ENCODE assay signal across 23 mouse cellular contexts in the genomic region with DNA sequence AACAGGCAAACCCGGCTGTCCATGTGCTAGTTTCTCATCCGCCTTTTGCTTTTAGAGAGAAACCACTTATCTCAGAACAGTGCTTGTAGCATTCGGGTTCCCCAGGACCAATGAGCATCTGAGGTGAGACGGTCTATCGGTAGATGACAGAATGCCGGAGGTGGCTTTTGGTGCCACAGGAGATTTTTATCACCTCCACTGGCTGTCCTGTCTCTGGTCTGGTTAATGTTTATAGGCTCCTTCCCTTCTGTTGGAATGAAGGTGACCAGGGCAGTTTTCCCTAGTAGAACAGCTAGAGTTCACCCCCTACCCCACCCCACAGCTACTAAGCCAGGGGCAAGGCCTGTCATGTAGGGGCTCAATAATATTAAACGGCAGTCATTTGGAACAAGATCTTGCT.
DNase-seq lines count a peak whose midpoint lies in the region; ATAC-seq and TF ChIP-seq lines count a peak whose summit lies in the region.
"Had no signal": no experiment of that assay in that cellular context is flagged by ENCODE, and none has a peak within 500 bp of the region (broad histone marks: within the 10 kb centered on the region; RNA-seq: fewer than 3 reads in every experiment).

No protein-coding gene starts in this region.

- H3K4me1 ChIP-seq in liver, adult 2 months (ENCODE audit: control insufficient read depth, insufficient read depth, low read length): peaks cover 28% of the 10 kb centered on the region
- peaks cover 25% of the 10 kb centered on the region for H3K4me1 ChIP-seq in liver, postnatal 0 days (ENCODE audit: insufficient read depth)
- H3K4me1 ChIP-seq in liver, embryonic 13.5 days (replicated peaks): peaks cover 40% of the 10 kb centered on the region
- peaks cover 35% of the 10 kb centered on the region for H3K4me1 ChIP-seq in liver, embryonic 11.5 days (replicated peaks; ENCODE audit: control insufficient read depth, insufficient read depth, low read length)
- H3K4me1 ChIP-seq: forebrain, embryonic 15.5 days had no signal

- WGBS in liver, adult 2 months: 27% methylated on average over 7 of the region's 7 CpGs
- 62% methylated on average over 7 of the region's 7 CpGs for WGBS in liver, postnatal 0 days (ENCODE audit: insufficient replicate concordance)
- 67% methylated on average over 7 of the region's 7 CpGs for WGBS in liver, embryonic 13.5 days (ENCODE audit: insufficient replicate concordance)
- 61% methylated on average over 7 of the region's 7 CpGs for whole genome bisulfite sequencing in liver, embryonic 11.5 days

- H3K79me2 ChIP-seq in liver, adult 2 months (ENCODE audit: control insufficient read depth, insufficient read depth, low read length): peaks cover 32% of the 10 kb centered on the region; the same call in 1 of the 2 replicates

- H3K27ac ChIP-seq in liver, adult 2 months (replicated peaks; ENCODE audit: insufficient read depth, low read depth, low read length): no peak overlapping the region
- no peak overlapping the region for H3K27ac ChIP-seq in liver, postnatal 0 days (ENCODE audit: low read depth)
- H3K27ac ChIP-seq in liver, embryonic 13.5 days: no peak overlapping the region
- no peak overlapping the region for H3K27ac ChIP-seq in liver, embryonic 11.5 days (ENCODE audit: low read depth, low read length)
- H3K27ac ChIP-seq: embryonic facial prominence, embryonic 10.5 days; embryonic facial prominence, embryonic 12.5 days; forebrain, embryonic 13.5 days; forebrain, embryonic 15.5 days had no signal

- no peak overlapping the region for H3K4me2 ChIP-seq in liver, postnatal 0 days (ENCODE audit: low read depth, low read length)
- H3K4me2 ChIP-seq in liver, embryonic 13.5 days: no peak overlapping the region
- no peak overlapping the region for H3K4me2 ChIP-seq in liver, embryonic 11.5 days
- H3K4me2 ChIP-seq: embryonic facial prominence, embryonic 12.5 days; forebrain, embryonic 13.5 days; forebrain, embryonic 15.5 days had no signal

- H3K9ac ChIP-seq in liver, adult 2 months (ENCODE audit: low read depth, low read length): no peak overlapping the region
- H3K9ac ChIP-seq in liver, postnatal 0 days (replicated peaks): no peak overlapping the region
- no peak overlapping the region for H3K9ac ChIP-seq in liver, embryonic 13.5 days
- H3K9ac ChIP-seq in liver, embryonic 11.5 days (ENCODE audit: low read depth, low read length): no peak overlapping the region
- H3K9ac ChIP-seq: embryonic facial prominence, embryonic 12.5 days; forebrain, embryonic 13.5 days; forebrain, embryonic 15.5 days had no signal

- no peak for TF ChIP-seq POLR2A in liver, adult 2 months (IDR thresholded peaks at IDR 0.05; ENCODE audit: extremely low read depth, insufficient read depth, low read length)

- TF ChIP-seq EP300 in liver, postnatal 0 days (IDR thresholded peaks at IDR 0.05; ENCODE audit: low read depth): no peak

- peak; percentile 72 for DNase-seq in liver, adult 2 months (ENCODE audit: extremely low read depth, low read depth, low spot score)
- no peak for DNase-seq in liver, postnatal 0 days
- DNase-seq in liver, embryonic 13.5 days: no peak
- no peak for DNase-seq in liver, embryonic 11.5 days (ENCODE audit: low spot score)
- DNase-seq: adrenal gland, adult 8-10 months; adrenal gland, postnatal 14 days; adrenal gland, postnatal 36 days; B cell, adult 2 months; cerebellum, adult 11-12 months; cerebellum, adult 2 months; cerebellum, adult 9-10 months; cerebellum, postnatal 10 days; cerebellum, postnatal 25 days had no signal

- H3K27me3 ChIP-seq in liver, adult 2 months (ENCODE audit: control insufficient read depth, insufficient read depth, low read length): no peaks in the 10 kb centered on the region
- no peaks in the 10 kb centered on the region for H3K27me3 ChIP-seq in liver, postnatal 0 days (ENCODE audit: insufficient read depth, low read length)
- no peaks in the 10 kb centered on the region for H3K27me3 ChIP-seq in liver, embryonic 13.5 days
- H3K27me3 ChIP-seq in liver, embryonic 11.5 days (replicated peaks; ENCODE audit: control insufficient read depth, insufficient read depth, low read length): no peaks in the 10 kb centered on the region
- H3K27me3 ChIP-seq: CH12.LX; embryonic facial prominence, embryonic 12.5 days; forebrain, embryonic 13.5 days; forebrain, embryonic 15.5 days; Patski had no signal

- no peaks in the 10 kb centered on the region for H3K9me3 ChIP-seq in liver, postnatal 0 days (ENCODE audit: low read length)
- H3K9me3 ChIP-seq in liver, embryonic 13.5 days (replicated peaks): no peaks in the 10 kb centered on the region
- H3K9me3 ChIP-seq in liver, embryonic 11.5 days (ENCODE audit: control insufficient read depth, low read length): no peaks in the 10 kb centered on the region
- H3K9me3 ChIP-seq: embryonic facial prominence, embryonic 10.5 days; embryonic facial prominence, embryonic 12.5 days; forebrain, embryonic 13.5 days; forebrain, embryonic 15.5 days had no signal

- no peak overlapping the region for H3K4me3 ChIP-seq in liver, adult 2 months (ENCODE audit: insufficient read depth, low read depth, low read length)
- H3K4me3 ChIP-seq in liver, postnatal 0 days (ENCODE audit: low read depth, low read length): no peak overlapping the region
- H3K4me3 ChIP-seq in liver, embryonic 13.5 days (replicated peaks): no peak overlapping the region
- H3K4me3 ChIP-seq in liver, embryonic 11.5 days (ENCODE audit: low read depth, low read length): no peak overlapping the region
- H3K4me3 ChIP-seq: embryonic facial prominence, embryonic 10.5 days; embryonic facial prominence, embryonic 12.5 days; forebrain, embryonic 13.5 days; forebrain, embryonic 15.5 days had no signal

- TF ChIP-seq CTCF in liver, adult 2 months (IDR thresholded peaks at IDR 0.05; ENCODE audit: low read depth, low read length): no peak
- no peak for TF ChIP-seq CTCF in liver, postnatal 0 days (IDR thresholded peaks at IDR 0.05; ENCODE audit: low read depth)

- ATAC-seq in liver, postnatal 0 days: no peak
- 0 out of 2 replicates have a peak, but pooled peaks have one; percentile 24 for ATAC-seq in liver, embryonic 13.5 days (ENCODE audit: low read depth)
- ATAC-seq in liver, embryonic 11.5 days (replicated peaks; ENCODE audit: low FRiP score): no peak
- no peak for ATAC-seq in monocyte, adult 5-6 weeks (replicated peaks; ENCODE audit: insufficient number of reproducible peaks, low FRiP score, low TSS enrichment, poor library complexity, severe bottlenecking)
- ATAC-seq: activated CD4-positive, CD25-positive, alpha-beta regulatory T cell, adult 4 months; CD4-positive, CD25-positive, alpha-beta regulatory T cell, adult 4 months; forebrain, embryonic 13.5 days; forebrain, embryonic 15.5 days; Patski had no signal

- no peaks in the 10 kb centered on the region for H3K36me3 ChIP-seq in liver, adult 2 months (ENCODE audit: control insufficient read depth, insufficient read depth, low read length)
- no peaks in the 10 kb centered on the region for H3K36me3 ChIP-seq in liver, postnatal 0 days (replicated peaks; ENCODE audit: insufficient read depth, low read length)
- H3K36me3 ChIP-seq in liver, embryonic 13.5 days: no peaks in the 10 kb centered on the region
- no peaks in the 10 kb centered on the region for H3K36me3 ChIP-seq in liver, embryonic 11.5 days (ENCODE audit: control insufficient read depth, insufficient read depth, low read length)
- H3K36me3 ChIP-seq: embryonic facial prominence, embryonic 10.5 days; embryonic facial prominence, embryonic 12.5 days; forebrain, embryonic 15.5 days; G1E had no signal
